Mouse (Mus musculus) ES-Bruce4 (cell line): ENCODE data around the gene Bscl2.

Source experiments
- CTCF ChIP-seq: IDR thresholded peaks from one replicate; pipeline ENCODE4 v1.8.1; 2011; ENCODE audit warnings: low read depth, low read length
- POLR2A ChIP-seq: IDR thresholded peaks from one replicate; pipeline ENCODE4 v1.8.1; 2011; ENCODE audit warnings: low read length; ENCODE audit not compliant: insufficient read depth

DNA sequence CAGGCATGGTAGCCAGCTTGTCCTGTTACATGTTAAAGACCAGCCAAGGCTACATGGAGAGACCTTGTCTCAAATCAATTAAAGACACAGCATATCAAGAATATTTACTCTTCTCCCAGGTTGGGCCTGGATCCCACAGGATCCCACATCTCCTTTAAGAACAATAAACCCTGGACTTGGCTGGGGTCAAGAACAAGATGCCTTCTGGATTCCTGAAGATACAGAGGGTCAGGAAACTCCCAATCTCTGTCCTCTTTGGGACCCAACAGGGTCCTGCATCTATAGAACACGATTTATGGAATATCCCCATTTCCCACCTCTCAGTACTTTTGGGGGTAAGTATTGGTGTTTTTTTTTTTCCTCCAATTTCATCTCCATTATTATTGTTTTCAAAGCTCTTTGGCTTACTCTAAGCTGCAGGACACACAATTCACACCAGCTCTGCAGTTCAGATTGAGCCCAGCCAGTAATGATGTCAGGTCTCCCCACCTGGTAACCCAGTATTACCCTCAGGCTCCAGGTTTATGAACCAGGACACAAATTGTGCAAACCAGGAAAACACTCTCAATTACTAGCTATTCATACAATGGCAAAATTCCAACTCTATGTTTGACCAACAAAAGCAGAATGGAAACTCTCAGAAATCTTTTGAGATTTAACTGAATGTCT, 49.8 kb downstream of the Bscl2 start:
- TF ChIP-seq CTCF (no peak), POLR2A (no peak)
